Mouse (Mus musculus): ENCODE measurements around the gene Olfr1442. TPM values are rescaled to one million over a fixed set of nuclear protein-coding genes. Genes with fewer than 3 reads are reported as not detected.

Olfr1442 gene
- not detected in 2 replicates for polyA plus RNA-seq (2012; rRNA removed)

- H3K27ac ChIP-seq (ENCODE audit: control insufficient read depth, insufficient read depth, low read length) = no peak within 1 kb of the TSS
Observed at GRCm38 (mm10) chr19:12670139-12670538, at the start of gene Olfr1442. Gene Olfr1442 (plus strand): TSS chr19:12670439.

DNA sequence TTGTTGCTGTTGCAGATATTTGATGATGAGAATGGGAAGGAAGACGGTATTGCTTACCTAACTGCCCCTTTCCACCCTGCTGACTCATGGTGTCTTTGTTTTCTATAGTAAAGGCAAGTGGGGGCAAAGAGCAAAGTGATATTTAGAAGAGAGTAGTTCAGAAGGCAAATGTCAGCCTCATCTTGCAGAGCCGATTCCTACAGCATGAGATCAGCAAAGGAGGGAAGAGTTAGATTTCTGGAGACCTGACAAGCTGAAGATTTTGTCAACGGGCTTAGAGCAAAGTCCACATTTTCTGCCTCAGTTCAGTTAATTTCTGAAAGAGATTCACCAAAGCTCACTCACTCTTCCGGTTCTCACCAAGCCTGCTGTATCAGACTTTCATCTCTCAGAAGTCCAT lies 37.1 kb upstream of the Olfr1442 start, which contains the start of gene Glyat:
Gene Glyat, plus strand, starts transcription at position 133 of the 400 bp plus-strand sequence.
- WGBS = 64% methylated on average over 4 of the region's 4 CpGs
- H3K27me3 ChIP-seq (ENCODE audit: control insufficient read depth, insufficient read depth, low read length) = no peaks in the 10 kb centered on the region
- H3K27ac ChIP-seq (ENCODE audit: control insufficient read depth, insufficient read depth, low read length) = no peak within 1 kb of the TSS
- H3K36me3 ChIP-seq (ENCODE audit: control insufficient read depth, insufficient read depth, low read length) = no peaks in the 10 kb centered on the region
- TF ChIP-seq CTCF (IDR thresholded peaks at IDR 0.05; ENCODE audit: borderline replicate concordance, control insufficient read depth, extremely low read depth, insufficient read depth, low read length, poor library complexity) (no peak), POLR2A (IDR thresholded peaks at IDR 0.05; ENCODE audit: control insufficient read depth, extremely low read depth, insufficient read depth, low read length, poor library complexity) (no peak)
- H3K4me1 ChIP-seq (replicated peaks; ENCODE audit: control insufficient read depth, insufficient read depth, low read length) = no peaks in the 10 kb centered on the region
- H3K4me3 ChIP-seq (ENCODE audit: control insufficient read depth, insufficient read depth, low read length) = no peak within 1 kb of the TSS
- no peak for DNase-seq

More at GRCm38 (mm10) chr19:12670139-12670538, at the start of gene Olfr1442:
- no peak for DNase-seq
- no peak within 1 kb of the TSS for H3K4me3 ChIP-seq (ENCODE audit: control insufficient read depth, insufficient read depth, low read length)
- no peaks in the 10 kb centered on the region for H3K4me1 ChIP-seq (replicated peaks; ENCODE audit: control insufficient read depth, insufficient read depth, low read length)
- TF ChIP-seq POLR2A (IDR thresholded peaks at IDR 0.05; ENCODE audit: control insufficient read depth, extremely low read depth, insufficient read depth, low read length, poor library complexity) (no peak), CTCF (IDR thresholded peaks at IDR 0.05; ENCODE audit: borderline replicate concordance, control insufficient read depth, extremely low read depth, insufficient read depth, low read length, poor library complexity) (no peak)
- H3K27me3 ChIP-seq (ENCODE audit: control insufficient read depth, insufficient read depth, low read length) = no peaks in the 10 kb centered on the region
- H3K36me3 ChIP-seq (ENCODE audit: control insufficient read depth, insufficient read depth, low read length) = no peaks in the 10 kb centered on the region

- TF ChIP-seq POLR2A (IDR thresholded peaks at IDR 0.05; ENCODE audit: control insufficient read depth, extremely low read depth, insufficient read depth, low read length, poor library complexity) = no peak
- TF ChIP-seq CTCF (IDR thresholded peaks at IDR 0.05; ENCODE audit: borderline replicate concordance, control insufficient read depth, extremely low read depth, insufficient read depth, low read length, poor library complexity) = no peak
- Histone ChIP-seq H3K4me1 (replicated peaks; ENCODE audit: control insufficient read depth, insufficient read depth, low read length) (no peaks in the 10 kb centered on the region), H3K36me3 (ENCODE audit: control insufficient read depth, insufficient read depth, low read length) (no peaks in the 10 kb centered on the region), H3K27ac (ENCODE audit: control insufficient read depth, insufficient read depth, low read length) (no peak overlapping the region), H3K27me3 (ENCODE audit: control insufficient read depth, insufficient read depth, low read length) (no peaks in the 10 kb centered on the region), H3K4me3 (ENCODE audit: control insufficient read depth, insufficient read depth, low read length) (no peak overlapping the region)
- 94% methylated on average over 3 of the region's 3 CpGs for WGBS
- no peak for DNase-seq
Observed at GRCm38 (mm10) chr19:12634259-12634658, 36.0 kb upstream of the Olfr1442 start.

DNA sequence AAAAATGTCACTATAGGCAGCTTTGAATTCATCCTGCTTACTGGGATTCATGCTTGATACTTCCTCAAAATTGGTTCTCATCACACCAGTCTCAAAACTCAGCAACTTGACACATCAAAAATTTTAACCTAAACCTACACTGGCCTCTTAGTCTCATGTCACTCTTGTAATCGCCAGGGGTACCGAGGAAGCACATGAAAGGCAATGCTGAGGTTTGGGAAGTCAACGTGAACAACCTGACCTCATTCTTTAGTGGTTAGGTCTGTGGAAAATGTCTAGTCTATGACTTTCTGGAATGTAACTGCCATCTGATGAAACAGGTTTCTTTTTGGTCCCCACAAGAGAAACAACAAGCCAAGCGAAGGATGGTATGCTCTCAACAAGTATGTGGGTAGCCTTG lies 35.3 kb upstream of the Olfr1442 start:
- WGBS = 69% methylated on average over 4 of the region's 4 CpGs
- no peak overlapping the region for H3K27ac ChIP-seq (ENCODE audit: control insufficient read depth, insufficient read depth, low read length)

GRCm38 (mm10) chr19:12636863-12637262 lies 33.4 kb upstream of the Olfr1442 start:
- H3K36me3 ChIP-seq (ENCODE audit: control insufficient read depth, insufficient read depth, low read length) = no peaks in the 10 kb centered on the region
- H3K4me3 ChIP-seq (ENCODE audit: control insufficient read depth, insufficient read depth, low read length) = no peak overlapping the region
- WGBS = 83% methylated on average over 3 of the region's 3 CpGs
- DNase-seq = no peak
- H3K27me3 ChIP-seq (ENCODE audit: control insufficient read depth, insufficient read depth, low read length) = no peaks in the 10 kb centered on the region
- TF ChIP-seq POLR2A (IDR thresholded peaks at IDR 0.05; ENCODE audit: control insufficient read depth, extremely low read depth, insufficient read depth, low read length, poor library complexity) (no peak), CTCF (IDR thresholded peaks at IDR 0.05; ENCODE audit: borderline replicate concordance, control insufficient read depth, extremely low read depth, insufficient read depth, low read length, poor library complexity) (no peak)
- H3K27ac ChIP-seq (ENCODE audit: control insufficient read depth, insufficient read depth, low read length) = no peak overlapping the region
- H3K4me1 ChIP-seq (replicated peaks; ENCODE audit: control insufficient read depth, insufficient read depth, low read length) = no peaks in the 10 kb centered on the region

More for the DNA sequence above, 35.3 kb upstream of the Olfr1442 start:
- Histone ChIP-seq H3K4me3 (ENCODE audit: control insufficient read depth, insufficient read depth, low read length) (no peak overlapping the region), H3K27me3 (ENCODE audit: control insufficient read depth, insufficient read depth, low read length) (no peaks in the 10 kb centered on the region), H3K4me1 (replicated peaks; ENCODE audit: control insufficient read depth, insufficient read depth, low read length) (no peaks in the 10 kb centered on the region), H3K36me3 (ENCODE audit: control insufficient read depth, insufficient read depth, low read length) (no peaks in the 10 kb centered on the region)
- no peak for DNase-seq
- no peak for TF ChIP-seq POLR2A (IDR thresholded peaks at IDR 0.05; ENCODE audit: control insufficient read depth, extremely low read depth, insufficient read depth, low read length, poor library complexity)
- TF ChIP-seq CTCF (IDR thresholded peaks at IDR 0.05; ENCODE audit: borderline replicate concordance, control insufficient read depth, extremely low read depth, insufficient read depth, low read length, poor library complexity) = no peak

DNA sequence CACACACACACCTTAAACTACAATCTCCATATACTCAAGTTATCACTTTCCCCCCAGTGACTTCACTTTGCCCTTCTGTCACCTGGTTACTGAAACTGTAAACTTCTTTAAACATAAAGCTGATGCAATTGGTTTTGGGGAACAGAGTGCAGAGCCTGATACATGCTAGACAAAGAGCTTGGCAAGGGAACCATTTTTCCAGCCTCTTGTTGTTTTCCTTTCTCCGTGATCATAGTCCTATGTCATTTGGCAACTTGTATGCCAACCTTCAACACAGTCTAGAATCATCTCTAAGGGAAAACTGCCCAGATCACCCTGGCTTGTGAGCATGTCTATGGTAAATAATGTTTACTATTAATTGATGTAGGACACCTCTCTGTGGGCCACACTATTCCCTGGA lies 32.2 kb upstream of the Olfr1442 start:
- no peak for DNase-seq
- WGBS = 88% methylated on average over 1 of the region's 1 CpGs
- H3K27ac ChIP-seq (ENCODE audit: control insufficient read depth, insufficient read depth, low read length) = no peak overlapping the region
- H3K36me3 ChIP-seq (ENCODE audit: control insufficient read depth, insufficient read depth, low read length) = no peaks in the 10 kb centered on the region
- H3K4me1 ChIP-seq (replicated peaks; ENCODE audit: control insufficient read depth, insufficient read depth, low read length) = no peaks in the 10 kb centered on the region
- H3K27me3 ChIP-seq (ENCODE audit: control insufficient read depth, insufficient read depth, low read length) = no peaks in the 10 kb centered on the region
- no peak overlapping the region for H3K4me3 ChIP-seq (ENCODE audit: control insufficient read depth, insufficient read depth, low read length)
- no peak for TF ChIP-seq CTCF (IDR thresholded peaks at IDR 0.05; ENCODE audit: borderline replicate concordance, control insufficient read depth, extremely low read depth, insufficient read depth, low read length, poor library complexity)
- TF ChIP-seq POLR2A (IDR thresholded peaks at IDR 0.05; ENCODE audit: control insufficient read depth, extremely low read depth, insufficient read depth, low read length, poor library complexity) = no peak

- no peaks in the 10 kb centered on the region for H3K27me3 ChIP-seq (ENCODE audit: control insufficient read depth, insufficient read depth, low read length)
- no peak overlapping the region for H3K4me3 ChIP-seq (ENCODE audit: control insufficient read depth, insufficient read depth, low read length)
- no peaks in the 10 kb centered on the region for H3K4me1 ChIP-seq (replicated peaks; ENCODE audit: control insufficient read depth, insufficient read depth, low read length)
- no peak for TF ChIP-seq POLR2A (IDR thresholded peaks at IDR 0.05; ENCODE audit: control insufficient read depth, extremely low read depth, insufficient read depth, low read length, poor library complexity)
- no peak for TF ChIP-seq CTCF (IDR thresholded peaks at IDR 0.05; ENCODE audit: borderline replicate concordance, control insufficient read depth, extremely low read depth, insufficient read depth, low read length, poor library complexity)
- H3K36me3 ChIP-seq (ENCODE audit: control insufficient read depth, insufficient read depth, low read length) = no peaks in the 10 kb centered on the region
- no peak overlapping the region for H3K27ac ChIP-seq (ENCODE audit: control insufficient read depth, insufficient read depth, low read length)
- DNase-seq = no peak
Observed at GRCm38 (mm10) chr19:12649511-12649910, 20.7 kb upstream of the Olfr1442 start.

Measured in thymus, adult 2 months (tissue).